Mouse (Mus musculus): ENCODE results near the gene Edem1. TPM values are rescaled to one million over a fixed set of nuclear protein-coding genes. Genes with fewer than 3 reads are reported as not detected.
A peak's percentile ranks its signal among the peaks of the same experiment; 100 is the strongest.

Gene Edem1
- total RNA-seq (2021), result 1 to 10 TPM; 7.1 to 9.8 TPM
- long read RNA-seq, experiment 1, full-length matches to known transcripts, result 5 of 7 reads
- long read RNA-seq, experiment 1, partial matches to known transcripts, result 0 of 7 reads
- long read RNA-seq, experiment 1, other reads (novel, unspliced or antisense), result 2 of 7 reads
- long read RNA-seq, experiment 2, full-length matches to known transcripts, result 2 of 2 reads
- long read RNA-seq, experiment 2, partial matches to known transcripts, result 0 of 2 reads
- long read RNA-seq, experiment 2, other reads (novel, unspliced or antisense), result 0 of 2 reads

DNA sequence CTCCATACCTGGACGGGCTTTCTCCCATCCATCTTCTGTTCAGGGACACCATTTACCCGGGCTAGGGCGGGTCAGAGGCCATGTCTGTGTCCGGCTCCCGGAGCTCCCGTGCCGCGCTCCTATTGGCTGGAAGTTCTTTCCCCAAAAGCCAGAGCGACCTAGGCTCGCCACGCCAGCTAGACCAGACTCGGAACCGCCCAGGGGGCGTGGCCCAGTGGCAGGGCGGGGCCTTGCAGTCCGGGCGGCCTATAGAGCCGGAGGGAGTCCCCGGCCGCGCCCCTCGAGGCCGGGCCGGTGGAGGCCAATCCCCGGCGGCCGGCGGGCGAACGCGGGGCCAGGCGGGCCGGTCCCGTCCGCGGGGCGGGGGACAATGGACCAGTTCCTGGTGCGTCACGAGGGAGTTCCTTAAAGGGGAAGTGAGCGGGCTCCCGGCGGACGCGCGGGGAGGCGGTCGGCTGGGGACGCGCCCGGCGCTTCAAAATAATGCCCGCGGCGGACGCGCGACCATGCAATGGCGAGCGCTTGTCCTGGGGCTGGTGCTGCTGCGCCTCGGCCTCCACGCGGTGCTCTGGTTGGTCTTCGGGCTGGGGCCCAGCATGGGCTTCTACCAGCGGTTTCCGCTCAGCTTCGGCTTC, at the start of gene Edem1:
Edem1 (plus strand) TSS at position 408 of the 635 bp plus-strand sequence.
- intact Hi-C loops (cut with DNase I), result no loop called here
- peak; percentile 98 to 99 for DNase-seq

DNA sequence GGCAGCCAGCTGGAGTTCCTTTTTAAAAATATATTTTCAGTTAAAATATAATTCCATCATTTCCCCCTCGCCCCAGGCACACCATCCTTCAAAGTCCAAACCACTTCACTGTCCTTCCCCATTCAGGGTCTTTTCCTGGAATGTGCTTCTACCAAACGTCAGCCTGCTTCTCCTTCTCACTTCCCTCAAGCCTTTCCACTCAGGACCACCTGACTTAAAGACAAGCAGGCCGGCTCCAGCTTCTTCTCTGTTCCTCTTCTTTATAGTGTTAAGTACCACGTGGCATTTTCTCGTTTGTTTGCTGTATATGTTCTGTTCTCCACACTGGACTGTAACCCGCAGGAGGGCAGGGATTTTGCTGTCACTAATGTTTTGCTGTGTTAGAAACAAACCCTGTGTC, 46.6 kb upstream of the Edem1 start:
- no peak for DNase-seq
- intact Hi-C loops (cut with DNase I), result loop anchor here (2.0 kb wide), 1 partner anchor 49 kb away; no protein-coding TSS in a partner anchor

DNA sequence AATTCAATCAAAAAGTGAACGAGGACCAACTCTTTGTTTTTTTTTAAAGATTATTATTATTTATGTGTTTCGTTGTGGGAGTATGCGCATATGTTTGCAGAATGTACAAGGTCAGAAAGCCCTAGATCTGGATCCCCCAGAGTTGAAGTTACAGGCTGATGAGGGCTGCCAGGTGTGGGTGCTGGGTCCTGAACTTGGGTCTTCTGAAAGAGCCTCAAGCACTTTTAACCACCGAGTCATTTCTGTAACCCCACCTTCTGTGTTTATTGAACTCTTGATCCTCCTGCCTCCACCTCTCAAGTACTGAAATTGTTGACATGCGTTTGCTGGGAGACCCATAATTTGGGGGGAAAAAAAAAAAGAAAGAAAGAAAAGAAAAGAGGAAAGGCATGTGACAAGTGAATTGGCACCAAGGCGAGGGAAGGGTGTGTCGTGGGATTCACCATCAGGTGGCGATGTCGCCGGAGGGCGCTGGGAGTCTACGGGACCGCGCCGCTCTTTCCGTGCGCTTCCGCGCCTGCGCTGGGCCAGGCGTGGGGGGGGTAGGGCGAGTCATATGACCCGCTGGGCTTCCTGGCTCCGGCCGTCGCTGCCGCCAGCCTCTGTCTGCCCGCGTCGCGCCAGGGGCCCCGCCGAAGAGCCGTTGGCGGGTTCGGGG, 45.8 kb upstream of the Edem1 start, which contains the start of gene Arl8b:
Arl8b (plus strand) TSS at position 574 of the 658 bp plus-strand sequence.
- intact Hi-C loops (cut with DNase I), result loop anchor here (2.0 kb wide), 1 partner anchor 48 kb away; no protein-coding TSS in a partner anchor
- DNase-seq, result peak; percentile 93 to 96

DNA sequence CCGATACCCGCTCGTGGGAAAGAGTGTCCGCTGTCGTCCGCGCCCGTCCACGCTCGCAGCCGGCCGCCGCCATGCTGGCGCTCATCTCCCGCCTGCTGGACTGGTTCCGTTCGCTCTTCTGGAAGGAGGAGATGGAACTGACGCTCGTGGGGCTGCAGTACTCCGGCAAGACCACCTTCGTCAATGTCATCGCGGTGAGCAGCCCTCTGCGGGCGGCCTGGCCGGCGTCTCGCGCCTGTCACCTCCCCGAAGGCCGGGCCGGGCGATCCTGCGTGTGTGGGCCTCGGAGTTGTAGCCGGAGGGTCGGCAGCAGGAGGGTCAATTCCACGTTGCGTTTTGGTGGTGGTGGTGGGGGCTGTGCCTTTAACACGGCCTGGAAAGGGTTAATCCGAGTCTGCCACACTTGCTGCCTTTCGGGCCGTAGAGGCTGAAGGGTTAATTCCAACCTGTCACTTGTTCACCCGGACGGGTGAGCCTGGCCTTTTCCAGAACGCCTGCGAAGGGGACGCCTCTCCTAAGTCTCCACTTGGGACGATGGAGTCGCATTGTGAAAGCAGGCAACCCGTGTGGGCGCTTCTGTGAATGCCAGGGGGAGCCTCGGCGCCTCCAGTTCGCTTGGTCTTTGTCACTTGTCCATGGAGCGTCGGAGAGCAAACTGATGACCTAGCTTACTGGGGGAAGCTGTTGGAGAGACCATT, 45.1 kb upstream of the Edem1 start:
- intact Hi-C loops (cut with DNase I), result loop anchor here (2.0 kb wide), 1 partner anchor 47 kb away; no protein-coding TSS in a partner anchor
- peak in 1 of 2 experiments; percentile 5 for DNase-seq

DNA sequence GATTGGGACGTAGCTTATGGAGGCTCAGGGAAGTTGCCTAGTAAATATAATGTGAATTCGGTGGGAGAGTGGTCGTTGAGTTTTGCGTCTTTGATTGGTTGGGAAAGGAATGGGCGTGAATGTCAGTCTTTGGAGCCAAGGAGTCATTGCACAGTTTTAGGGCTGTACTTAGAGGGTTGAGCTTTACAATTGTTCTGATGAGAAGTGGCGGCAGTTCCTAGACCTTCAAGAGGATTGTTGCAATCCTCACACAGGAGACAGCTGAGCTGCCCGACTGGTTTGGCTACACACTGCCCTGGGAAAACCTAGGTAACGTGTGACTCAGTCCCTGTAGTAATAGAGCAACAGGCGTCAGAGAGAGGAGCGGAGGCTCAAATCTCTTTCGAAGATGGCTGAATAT, 44.4 kb upstream of the Edem1 start:
- intact Hi-C loops (cut with DNase I), result no loop called here
- DNase-seq, result no peak

DNA sequence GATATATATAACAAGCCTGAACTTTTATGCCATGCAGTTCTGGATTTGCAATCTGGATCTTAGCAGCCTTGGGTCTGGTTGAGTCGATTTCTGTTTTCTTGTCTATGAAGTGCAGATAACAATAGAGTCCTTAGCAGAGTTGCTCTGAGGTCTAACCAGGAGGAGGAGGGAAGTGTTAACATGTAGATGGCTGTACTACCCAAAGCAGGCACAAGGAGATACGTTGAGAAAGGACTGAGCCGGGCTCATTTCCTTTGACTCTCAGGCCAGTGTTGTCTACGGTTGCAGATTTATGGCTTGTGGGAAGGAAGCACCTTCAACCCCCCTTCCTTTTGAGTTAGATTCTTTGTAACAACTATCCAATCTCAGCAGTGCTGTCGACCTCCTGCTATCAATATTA, 43.6 kb upstream of the Edem1 start:
- intact Hi-C loops (cut with DNase I), result no loop called here
- DNase-seq, result no peak

DNA sequence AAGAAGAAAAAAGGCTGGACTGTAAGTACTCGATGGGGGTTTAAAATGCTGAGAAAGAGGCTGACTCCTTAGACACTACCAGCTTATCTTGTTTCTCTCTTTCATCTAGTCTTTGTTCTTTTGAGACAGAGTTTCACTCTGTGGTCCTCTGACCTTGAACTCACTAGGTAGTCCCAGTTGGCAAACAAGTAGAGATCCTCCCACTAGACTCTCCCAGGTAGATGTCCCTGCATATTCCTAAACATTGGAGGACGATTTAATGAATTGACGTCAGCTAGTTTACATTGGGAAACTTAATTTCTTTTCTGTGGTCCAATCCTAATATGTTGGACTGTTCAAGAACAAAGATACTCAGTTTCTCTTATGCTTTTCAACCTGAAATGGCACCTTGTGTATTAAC, 42.9 kb upstream of the Edem1 start:
- intact Hi-C loops (cut with DNase I), result no loop called here

DNA sequence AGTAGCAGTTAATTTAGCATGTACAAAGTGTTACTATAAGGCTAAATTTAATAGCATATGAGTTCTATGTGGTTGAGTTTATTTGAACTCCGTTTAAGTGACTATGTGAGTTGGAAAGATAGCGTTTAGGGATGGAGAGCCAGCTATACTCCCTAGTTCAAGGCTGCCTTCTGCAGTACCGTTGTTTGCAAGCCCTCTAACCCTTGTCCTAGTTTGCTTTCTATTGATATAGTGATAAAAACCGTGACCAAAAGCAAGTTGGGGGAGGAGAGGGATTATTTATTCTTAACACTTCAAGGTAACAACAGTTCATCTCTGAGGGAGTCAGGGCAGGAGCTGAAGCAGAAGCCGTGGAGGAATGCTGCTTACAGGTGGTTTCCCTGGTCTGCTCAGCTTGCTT, 36.9 kb upstream of the Edem1 start:
- no peak for DNase-seq
- intact Hi-C loops (cut with DNase I), result no loop called here

More for the DNA sequence above, 42.9 kb upstream of the Edem1 start:
- DNase-seq, result no peak

DNA sequence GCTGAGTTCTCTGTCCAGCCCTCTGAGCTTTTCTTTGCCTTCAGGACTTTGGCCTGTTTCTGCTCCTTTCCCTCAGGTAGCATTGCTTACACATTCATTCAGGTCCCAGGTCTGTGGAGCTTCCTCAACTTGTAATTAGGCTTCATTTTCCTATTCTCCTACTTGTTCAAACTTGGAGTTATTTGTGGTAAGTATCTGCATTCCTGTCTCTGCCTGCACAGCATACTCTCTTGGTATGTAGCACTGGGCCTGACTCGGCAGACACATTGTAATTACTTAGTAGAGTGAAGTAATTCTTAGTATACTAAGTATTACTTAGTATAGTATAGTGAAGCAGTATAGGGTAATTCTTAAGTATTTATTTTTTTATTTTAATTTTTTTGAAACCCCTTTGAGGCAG, 32.5 kb upstream of the Edem1 start:
- DNase-seq, result no peak
- intact Hi-C loops (cut with DNase I), result no loop called here

DNA sequence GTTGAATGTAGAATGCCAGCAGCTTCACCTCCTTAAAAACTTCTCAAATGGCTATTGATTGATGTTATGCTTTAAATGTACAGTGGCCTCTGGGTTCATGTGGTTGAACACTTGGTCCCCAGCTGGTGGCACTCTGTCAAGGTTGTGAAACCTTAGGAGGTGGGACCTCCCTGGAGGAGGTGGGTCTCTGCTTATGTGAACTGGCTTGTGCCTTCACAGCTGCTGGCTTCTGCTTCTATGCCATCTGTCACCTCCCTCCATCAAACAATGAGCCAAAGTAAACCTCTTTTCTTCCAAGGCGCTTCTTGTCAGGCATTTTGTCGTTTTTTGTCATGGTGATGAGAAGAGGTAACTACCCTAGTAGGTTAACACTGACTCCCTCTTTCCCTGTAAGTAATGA, 31.7 kb upstream of the Edem1 start:
- peak in 1 of 2 experiments; percentile 14 for DNase-seq

DNA sequence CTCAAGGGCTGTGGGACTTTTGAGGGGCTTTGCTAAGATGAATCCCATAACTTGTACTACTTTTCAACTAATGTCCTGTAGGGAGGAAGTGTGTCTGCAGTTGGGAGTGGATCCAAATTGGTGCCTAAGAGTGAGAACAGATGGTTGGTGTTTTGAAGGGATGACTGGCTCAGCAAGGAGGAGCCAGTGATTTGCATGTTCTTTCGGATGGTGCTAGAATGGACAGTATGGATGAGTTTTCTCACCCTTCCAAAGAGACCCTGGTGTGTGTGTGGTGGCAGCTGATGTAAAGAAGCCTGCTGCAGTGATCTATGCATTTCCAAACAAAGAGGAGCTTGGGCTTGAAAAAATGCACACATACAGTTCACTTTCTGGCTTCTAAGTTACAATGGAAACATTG, 23.2 kb upstream of the Edem1 start:
- no peak for DNase-seq
- intact Hi-C loops (cut with DNase I), result no loop called here

More for the DNA sequence above, 31.7 kb upstream of the Edem1 start:
- intact Hi-C loops (cut with DNase I), result no loop called here

DNA sequence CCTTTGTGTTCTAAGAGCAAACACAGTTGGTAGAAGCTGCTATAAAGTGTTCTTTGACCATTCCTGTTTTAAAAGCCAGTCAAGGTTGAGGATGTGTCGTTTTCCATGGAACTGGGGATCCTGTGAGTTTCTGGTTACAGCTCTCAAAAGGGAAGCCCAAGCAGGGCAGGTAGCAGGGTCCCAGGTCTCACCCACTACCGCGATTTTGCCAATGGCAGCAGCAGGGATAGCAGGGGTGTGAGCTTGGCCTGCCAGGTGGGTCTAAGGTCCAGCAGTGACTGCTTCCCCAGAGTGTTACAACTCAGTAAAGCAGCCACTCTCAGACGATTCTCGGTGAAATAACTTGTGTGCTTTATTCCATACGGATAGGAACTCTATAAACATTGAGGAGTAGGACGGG, 22.6 kb upstream of the Edem1 start:
- intact Hi-C loops (cut with DNase I), result no loop called here
- no peak for DNase-seq

DNA sequence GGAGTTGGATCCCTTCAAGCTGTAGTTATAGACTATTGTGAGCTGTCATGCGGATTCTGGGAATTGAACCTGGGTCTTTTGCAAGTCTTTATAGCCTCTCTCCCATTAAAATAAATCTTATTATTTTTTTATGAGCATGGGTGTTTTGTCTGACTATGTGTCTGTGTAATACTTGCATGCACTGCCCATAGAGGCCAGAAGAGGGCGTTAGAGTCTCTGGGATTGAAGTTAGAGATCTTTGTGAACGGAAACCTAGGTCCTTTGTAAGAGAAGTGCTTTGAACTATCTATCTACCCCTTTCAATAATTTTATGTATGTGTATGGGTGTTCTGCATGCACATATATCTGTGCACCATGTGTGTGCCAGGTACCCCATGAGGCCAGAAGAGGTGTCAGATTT, 21.0 kb upstream of the Edem1 start:
- intact Hi-C loops (cut with DNase I), result no loop called here
- no peak for DNase-seq

DNA sequence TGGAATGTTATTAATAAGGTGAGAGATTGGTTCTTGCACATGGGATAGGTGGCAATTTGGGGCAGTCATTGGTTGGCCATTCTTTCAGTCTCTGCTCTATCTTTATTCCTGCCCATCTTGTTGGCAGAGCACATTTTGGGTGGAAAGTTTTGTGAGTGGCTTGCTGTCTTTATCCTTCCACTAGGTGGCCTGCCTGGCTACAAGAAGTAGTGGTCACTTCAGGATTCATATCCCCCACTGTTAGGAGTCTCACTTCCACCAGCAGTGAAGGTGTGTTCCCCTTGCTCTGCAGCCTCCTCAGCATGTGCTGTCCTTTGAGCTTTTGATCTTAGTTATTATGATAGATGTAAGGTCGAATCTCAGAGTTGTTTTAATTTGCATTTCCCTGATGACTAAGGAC, 19.7 kb upstream of the Edem1 start:
- no peak for DNase-seq
- intact Hi-C loops (cut with DNase I), result no loop called here

DNA sequence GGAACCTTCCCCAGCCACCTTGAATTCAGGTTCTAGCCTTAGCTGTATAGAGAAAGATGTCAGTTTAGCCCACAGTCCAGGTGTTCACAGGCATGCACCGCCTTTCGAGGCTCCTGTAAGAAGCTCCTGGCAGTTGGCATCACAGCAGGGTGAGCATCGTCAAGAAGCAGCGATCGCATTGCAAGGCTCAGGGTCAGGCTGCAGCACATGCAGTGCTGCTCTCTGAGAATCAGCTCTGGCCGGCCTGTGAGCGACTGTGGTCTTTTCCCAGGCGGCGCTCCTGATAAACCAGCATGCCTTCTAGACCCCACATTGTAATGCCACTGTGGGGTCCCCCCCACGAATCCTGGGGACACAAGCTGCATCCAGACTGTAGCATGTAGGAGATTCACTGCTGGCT, 18.2 kb upstream of the Edem1 start:
- DNase-seq, result no peak
- intact Hi-C loops (cut with DNase I), result no loop called here

DNA sequence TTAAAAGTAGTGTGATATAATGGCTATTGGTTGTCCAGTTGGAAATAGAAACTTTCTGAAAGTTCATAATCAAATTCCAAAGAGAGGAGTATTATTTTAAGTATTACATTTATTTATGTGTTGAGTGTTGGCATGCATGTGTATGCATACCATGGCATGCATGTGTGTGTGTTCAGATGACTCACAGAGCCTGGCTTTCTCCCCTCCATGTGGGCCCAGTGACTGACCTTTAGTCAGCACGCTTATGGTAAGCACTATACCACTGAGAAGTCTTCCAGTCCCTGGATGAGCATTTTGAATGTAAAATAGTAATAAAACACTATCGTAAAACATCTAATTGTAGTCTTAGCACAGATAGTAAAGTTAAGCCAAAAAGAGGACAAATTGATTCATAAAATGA, 16.3 kb upstream of the Edem1 start:
- intact Hi-C loops (cut with DNase I), result no loop called here
- DNase-seq, result no peak

DNA sequence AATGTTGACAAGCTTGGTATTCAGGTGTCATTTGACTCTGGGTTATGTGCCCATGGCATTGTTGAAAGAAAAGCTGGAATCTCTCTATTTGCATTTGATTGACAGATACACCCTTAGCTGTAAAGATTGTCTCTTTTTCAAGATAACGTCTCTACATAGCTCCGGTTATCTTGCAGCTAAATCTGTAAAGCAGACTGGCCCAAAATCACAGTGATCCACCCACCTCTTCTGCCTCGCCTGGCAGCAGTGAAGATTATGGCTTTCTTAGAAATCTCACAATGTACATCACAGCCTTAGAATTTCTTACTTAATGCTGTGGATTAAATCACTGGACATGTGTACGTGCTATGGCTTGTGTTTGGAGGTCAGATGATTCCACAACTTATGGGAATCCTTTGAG, 10.9 kb upstream of the Edem1 start:
- intact Hi-C loops (cut with DNase I), result no loop called here
- no peak for DNase-seq

DNA sequence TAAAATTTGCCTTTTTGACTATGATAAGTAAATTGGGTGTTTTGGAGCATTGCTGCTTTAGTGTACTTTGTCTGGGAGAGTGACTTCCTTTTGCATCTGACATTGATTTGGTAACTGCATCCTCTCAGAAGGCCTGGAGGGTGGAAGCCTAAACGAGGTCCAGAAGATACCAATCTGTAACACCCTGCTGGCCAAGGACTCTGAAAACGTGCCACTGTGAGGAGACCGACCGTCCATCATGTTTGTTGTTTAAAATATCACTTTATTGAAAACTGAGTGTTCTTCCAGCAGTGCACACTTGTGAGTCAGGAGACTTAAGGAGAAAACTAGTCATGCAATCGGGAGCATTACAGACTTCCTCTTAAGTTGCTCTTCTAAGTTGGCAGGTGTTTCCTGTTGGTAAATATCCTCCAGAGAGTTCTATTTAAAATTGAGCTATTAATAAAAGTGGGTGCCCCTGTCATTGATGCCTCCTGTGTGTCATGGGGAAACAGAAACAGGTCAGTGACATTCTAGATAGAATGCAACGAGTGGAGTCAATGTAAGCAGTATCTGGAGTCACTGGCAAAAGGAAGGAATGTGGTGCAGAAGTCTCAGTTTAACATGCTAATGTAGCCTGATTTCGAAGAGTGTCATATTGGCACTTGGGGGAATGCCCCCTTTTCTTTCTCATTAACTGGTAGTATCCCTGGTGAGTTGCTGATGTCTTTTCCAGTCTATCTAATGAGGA, 3.5 kb upstream of the Edem1 start:
- intact Hi-C loops (cut with DNase I), result no loop called here
- no peak for DNase-seq

DNA sequence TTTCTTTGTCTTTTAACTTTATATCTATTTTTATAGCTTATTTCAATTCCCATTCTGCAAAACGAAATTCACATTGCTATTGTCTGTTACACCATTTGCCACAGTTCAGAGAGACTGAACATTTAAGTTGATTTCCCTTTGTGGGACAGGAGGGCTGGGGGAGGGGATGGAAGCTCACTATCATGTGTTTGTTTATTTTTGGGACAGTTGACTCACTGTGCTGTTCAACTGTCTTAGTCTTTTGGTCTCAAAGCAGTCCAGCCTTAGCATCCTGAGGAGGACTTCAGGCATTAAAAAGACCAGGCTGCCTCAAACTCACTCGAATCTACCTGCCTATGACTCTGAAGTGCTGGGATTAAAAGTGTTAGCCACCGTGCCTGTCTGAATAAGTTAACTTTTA, 2.4 kb upstream of the Edem1 start:
- intact Hi-C loops (cut with DNase I), result no loop called here

DNA sequence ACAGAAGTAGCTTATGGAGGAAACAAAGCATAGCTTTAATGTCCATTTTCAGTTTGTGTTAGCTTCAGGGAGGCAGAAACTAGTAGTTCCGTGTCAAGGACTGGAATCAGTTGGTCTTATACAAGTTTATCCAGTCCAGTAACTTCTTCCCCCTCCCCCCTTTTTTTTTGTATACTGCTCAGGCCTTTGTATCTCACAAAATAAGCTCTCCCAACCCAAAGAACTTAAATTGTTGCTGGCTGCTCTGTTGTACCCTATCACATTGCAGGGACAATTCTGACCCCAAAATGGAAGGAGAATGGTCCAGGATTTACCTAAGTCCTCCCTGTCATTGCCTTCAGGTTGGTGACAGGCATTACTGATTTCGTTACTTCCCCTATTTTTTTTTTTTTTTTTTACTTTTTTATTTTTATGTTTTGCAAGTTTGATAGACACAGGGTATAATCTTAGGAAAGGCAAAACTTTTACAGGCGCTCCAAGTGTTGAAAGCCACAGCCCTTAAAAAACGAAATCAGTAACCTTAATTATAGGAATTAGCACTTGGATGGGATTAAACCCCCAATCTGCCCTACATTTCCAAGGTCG, 1.0 kb upstream of the Edem1 start:
- DNase-seq, result no peak
- intact Hi-C loops (cut with DNase I), result no loop called here

More for the DNA sequence above, 2.4 kb upstream of the Edem1 start:
- no peak for DNase-seq

Data from gastrocnemius, postnatal 36 days (tissue).